Mouse (Mus musculus): ENCODE results near the gene Comt. TPM values are rescaled to one million over a fixed set of nuclear protein-coding genes. Genes with fewer than 3 reads are reported as not detected.

Comt gene
- total RNA-seq, 2 experiments from 2014 or later = 44.1 to 47.3 TPM

DNA sequence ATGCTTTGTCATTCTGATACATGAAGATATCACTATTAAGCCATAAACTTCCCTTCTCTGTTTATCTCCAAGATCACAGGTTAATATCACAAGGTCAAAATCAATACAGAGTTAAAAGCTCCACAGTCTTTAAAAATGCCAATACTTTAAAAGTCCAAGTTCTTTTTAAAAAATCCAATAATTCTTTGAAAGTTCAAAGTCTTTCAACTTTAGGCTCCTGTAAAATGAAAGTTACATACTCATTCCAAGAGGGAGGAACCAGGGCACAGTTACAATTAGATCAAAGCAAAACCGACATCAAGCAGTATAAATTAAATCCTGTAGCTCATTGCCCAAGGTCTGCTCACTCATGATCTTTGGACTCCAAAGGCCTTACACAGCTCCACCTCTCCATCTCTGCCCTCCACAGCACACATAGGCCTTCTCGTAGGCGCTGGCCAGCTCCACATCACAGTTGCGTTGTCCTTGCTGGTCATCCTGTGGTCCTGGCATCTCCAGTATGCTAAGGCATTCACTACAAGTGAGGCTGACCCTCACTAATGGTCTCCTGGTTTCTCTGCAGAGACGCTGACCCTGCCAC, 6.8 kb upstream of the Comt start:
- no peak for DNase-seq

DNA sequence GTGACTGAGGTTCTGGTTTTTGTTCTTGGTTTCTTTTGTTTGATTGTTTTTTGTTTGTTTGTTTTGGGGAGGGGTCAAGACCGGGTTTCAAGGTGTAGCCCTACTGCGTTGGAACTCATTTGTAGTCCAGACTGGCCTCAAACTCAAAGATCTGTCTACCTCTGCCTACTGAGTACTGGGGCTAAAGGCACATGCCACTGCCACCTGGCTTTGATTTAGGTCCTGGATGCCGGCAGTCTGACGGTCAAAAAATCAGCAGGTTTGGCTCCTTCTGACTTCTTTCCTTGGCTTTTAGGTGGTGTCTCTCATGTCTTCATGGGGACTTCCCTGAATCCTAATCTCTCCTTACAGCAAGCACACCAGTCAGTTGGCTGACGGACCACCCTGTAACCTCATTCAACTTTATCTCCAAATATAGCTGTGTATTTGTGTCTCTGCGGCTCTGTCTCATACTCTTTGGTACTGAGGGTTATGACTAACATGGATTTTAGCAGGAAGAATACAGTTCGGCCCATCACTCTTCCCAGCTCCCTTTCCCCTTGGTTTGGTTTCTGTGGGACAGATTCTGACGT, 4.1 kb upstream of the Comt start:
- DNase-seq = no peak

DNA sequence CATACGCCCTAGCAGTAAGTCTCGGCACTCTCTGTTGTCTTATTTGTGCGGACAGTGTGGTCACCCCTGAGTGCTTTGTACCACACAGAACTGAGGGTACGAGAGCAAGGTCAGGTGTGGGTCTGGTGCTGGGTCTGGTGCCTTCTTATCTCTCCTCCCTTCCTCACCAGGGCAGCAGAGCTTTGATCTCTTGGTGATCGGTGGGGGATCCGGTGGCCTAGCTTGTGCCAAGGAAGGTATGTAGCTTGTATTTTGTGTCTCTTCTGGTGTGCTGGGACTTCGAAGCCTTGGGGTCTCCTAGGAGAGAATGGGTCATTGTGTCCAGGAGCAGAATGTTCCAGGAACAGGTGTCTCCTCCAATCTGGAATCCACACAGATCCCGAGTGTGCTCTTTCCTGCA, 3.0 kb upstream of the Comt start:
- no peak for DNase-seq

DNA sequence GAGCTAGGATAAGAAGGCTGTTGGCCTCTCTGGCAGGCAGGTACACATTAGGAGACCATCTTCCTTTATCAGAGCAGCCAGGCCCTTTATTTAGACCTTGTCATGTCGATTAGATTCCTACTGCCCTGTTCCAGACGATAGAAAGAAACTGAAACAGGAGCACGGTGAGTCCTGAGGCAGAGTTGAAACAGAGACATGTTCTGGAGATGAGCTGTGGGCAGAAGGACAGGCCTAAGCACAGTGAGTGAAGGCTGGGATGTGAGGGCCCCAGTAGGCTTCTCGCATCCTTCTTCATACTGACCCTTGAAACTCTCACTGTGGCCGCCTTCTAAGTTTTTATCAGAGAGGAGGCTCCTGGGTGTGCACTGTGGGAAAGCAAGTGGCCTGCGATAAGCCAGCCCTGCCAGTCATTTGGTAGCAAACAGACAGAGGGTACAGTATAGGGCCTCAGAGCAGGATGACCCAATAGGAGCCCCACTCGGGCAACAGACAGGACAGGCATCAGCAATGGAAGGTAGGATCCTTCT, 1.9 kb upstream of the Comt start:
- no peak for DNase-seq

DNA sequence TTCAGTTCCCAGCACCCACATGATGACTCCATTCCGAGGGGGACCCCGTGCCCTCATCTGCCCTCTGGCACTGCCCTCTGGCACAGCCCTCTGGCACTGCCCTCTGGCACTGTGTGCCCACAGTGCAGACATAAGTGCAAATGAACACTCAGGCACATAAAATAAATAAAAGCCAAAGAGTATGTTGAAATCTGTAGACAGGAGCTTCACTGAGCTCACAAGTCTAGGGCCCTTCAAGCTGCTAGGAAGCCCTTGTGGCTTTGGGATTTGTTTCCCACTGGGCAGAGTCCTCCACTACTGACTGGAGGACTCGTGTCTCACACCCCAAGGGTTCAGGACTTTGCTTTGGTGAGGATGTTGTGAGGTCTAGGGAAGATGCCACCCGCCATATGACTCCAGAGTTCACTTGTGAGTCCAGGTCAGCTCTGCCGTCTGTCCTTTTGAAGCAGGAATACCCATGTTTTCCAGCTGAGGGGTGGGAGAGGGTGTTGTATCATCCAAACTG, 1.4 kb upstream of the Comt start:
- DNase-seq = no peak

DNA sequence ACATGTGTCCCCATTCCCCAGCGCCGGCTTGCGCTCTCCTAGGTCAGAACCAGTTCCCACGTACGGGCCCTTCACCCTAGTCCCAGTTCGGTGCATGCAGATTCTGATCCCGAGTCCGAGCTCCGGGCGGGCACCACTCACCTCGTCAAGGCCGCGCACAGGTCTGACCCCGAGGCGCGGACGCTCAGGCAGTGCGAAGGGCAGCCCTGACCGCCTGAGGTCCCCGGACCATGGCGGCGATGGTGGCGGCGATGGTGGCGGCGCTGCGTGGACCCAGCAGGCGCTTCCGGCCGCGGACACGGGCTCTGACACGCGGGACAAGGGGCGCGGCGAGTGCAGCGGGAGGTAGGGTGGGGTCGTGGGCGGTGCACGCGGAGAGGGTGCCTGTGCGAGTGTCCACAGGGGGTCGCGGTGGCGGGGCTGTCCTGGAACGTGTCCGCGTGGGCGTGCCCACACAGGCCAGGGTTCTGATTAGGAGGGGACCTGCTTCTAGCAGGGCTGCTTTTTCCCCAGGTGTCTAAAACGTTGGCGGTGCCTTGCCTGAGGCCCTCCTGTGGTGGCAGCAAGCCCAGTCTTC, 349 bp downstream of the Comt start, which contains the start of gene Txnrd2:
Gene Txnrd2 (plus strand): TSS at position 170 of the 577 bp plus-strand sequence.
- DNase-seq = peak; percentile 73

DNA sequence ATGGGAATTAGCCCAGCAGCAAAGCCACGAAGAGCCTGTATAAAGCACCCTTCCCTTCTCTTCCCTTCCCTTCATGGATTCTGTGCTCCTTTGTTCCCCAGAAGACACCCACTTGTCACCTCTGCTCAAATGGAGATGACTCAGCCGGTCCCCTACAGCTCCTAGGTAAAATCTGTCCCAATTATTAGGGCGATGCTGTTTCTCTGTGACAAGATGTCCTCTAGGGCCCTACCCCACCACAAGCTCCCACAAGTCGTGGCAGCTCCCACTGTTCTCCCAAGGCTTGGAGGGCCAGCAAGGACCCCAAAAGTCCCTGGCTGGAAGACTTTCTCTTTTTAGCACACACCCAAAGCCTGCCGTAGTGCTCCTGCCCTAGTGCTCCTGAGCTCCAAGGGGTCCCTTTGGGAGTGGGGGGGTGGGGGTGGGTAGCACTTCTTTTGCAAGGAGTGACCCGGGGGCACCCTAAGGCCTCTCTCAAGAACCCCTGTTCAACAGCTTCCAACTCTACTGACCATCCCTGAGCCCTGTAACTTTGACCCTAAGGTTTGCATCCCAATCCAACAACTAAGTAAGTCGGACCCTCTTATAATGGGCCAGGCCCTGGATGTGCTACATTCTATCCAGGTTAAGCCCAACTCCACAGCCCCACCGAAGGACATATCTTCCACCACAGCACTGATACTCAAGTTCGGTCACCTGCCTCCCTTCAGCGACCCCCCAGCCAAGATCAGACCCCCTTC, 1.0 kb downstream of the Comt start:
- no peak for DNase-seq

DNA sequence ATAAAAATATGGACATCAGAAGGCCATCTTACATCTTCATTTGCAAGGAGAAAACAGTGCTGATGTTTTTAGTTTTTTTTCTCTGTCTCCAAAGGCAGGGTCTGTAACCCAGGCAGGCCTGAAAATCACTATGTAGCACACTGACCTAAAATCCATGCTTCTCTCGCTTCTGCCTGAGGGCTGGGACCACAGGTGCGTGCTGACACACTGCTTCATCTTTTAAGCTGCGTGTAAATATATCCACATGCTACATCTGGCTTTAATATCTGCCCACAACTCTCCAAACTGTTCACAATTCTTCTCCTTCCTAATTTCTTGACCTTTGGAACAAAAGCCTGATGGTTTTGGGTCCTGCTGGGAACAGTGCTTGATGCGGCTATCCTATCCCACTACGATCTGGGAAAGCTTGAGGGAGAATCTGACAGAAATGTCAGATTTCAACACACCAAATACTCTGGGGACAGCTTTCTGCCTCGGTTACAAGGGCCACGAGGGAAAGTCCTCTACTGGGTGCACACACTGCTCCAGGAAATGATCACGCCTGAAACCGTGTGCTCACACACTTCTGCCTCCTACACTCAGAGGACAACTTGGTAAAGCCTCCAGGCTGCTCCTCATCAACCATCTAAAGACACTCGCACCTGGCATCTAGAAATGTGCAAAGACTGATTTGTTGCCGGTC, 2.1 kb downstream of the Comt start:
- DNase-seq = no peak

DNA sequence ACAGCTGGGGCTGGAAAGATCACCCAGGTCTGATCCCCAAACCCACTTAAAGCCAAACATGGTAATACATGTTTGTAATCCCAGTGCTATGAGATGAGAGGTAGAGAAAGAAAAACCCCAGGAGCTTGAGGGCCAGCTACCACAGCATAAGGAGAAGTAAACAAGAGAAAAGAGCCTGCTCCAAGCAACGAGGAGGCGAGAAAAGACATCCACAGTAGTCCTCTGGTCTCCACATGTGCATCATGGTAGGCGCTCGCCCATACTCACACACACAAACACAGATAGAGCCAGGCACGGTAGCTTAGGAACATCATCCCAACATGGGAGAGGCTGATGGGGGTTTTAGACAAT, 2.8 kb downstream of the Comt start:
- no peak for DNase-seq

DNA sequence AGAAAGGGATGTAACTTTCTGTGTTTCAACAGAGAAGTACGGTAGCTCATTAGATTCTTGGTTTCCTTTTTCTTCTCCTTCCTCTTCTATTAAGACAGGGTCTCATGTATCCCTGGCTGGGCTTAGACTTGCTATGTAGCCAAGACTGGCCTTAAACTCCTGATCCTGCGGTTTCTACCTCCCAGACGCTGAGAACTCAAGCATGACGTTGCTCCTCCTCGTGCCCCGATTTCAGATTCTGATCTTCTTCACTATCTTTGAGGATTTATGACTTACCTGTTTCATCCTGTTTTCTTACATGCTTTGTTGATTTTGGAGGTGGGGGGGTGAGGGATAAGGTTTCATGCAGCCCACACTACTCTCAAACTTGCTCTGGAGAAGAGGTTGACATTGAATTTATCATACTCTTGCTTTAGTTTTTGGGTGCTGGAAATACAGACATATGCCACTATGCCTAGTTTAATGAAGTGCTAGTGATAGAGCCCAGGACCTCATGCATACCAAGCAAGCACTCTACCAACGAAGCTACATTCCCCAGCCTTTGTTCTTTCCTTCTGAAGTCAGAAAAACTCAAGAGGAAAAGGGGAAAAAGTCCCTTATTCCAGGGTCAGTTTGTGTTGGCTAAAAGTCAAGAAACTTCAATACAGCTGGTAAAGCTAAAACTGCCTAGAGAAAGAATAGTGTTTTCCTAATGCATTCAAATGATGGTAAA, 3.3 kb downstream of the Comt start:
- no peak for DNase-seq

DNA sequence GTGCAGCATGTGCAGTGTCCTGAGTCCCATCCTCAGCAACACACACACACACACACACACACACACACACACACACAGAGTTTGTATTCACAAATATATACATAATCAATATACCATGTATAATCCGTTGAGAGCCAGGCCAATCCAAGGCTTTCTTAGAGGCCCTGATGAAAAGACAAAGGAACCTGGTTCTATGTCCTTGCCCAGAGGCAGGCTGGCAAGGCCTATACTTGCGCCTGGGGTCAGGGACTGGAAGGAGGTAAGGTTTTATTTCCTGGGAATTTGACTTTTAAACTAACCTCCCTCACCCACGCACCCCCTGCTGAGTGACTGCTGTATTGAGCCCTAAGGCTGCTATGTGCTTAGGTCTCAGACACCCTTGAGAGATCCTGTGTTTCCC, 6.1 kb downstream of the Comt start:
- DNase-seq = no peak

DNA sequence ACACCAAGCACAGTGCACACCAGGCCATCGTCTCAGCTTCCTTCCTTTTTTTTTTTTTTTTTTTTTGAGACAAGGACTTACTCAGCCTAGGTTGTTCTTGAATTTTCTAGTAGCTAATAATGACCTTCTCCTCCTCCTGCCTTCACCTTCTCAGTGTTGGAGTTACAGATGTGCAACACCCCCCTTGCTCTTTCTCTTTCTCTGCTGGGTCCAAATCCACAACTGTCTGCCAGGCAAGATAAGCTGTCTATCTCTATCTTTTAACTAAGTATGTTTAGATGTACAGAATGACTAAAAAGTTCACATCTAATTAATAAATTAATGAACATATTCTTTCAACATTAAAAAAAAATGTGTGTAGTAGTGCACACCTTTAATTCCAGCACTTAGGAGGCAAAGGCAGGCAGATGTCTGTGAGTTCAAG, 7.0 kb downstream of the Comt start:
- no peak for DNase-seq

DNA sequence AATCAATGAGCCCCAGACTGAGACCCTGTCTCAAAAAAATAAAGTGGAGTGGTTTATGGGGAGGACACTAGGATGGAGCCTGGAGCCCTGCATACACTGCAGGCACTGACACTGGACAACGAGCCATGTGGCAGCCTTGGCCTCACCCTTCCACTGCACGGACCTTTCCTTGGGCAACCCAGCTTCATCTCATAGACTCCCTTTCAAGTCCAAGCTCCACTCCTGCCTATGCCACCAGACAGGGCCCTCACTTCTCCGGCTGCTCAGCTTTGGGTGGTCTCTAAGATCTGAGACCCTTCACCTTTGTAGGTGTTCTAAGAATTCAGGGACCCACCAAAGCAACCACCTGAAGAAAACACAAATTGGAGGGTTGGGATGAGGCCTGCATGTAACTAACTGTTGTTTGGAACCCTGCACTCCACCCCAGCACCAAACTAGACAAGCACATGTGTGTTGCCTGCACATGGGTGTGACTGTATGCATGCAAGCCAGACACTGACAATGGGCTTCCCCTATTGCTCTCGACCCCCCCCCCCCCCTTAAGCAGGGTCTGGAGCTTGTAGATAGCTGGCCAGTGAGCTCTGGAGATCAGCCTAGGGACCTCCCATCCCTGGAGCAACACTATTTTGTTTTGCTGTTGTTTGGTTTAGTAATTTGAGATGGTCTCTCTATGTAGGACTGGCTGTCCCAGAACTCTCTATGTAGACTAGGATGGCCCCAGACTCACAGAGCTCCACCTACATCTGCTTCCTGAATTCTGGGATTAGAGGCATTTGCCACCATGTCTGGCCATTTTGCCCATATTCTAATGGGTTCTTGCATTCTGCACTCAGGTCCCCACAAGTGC, 7.7 kb downstream of the Comt start:
- DNase-seq = no peak

DNA sequence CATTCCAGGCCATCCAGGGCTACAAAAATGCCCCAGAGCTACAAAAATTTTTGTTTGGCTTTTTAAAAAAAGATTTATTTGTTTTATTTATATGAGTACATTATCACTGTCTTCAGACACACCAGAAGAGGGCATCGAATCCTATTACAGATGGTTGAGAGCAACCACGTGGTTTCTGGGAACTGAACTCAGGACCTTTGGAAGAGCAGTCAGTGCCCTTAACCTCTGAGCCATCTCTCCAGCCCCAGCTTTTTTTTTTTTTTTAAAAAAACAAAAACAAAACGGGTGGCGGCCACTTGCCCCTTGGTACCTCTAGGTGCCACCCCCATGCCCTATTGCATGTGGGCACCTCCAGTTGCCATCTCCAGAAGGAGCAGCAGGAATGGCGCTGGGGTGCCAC, 9.2 kb downstream of the Comt start:
- DNase-seq = no peak

DNA sequence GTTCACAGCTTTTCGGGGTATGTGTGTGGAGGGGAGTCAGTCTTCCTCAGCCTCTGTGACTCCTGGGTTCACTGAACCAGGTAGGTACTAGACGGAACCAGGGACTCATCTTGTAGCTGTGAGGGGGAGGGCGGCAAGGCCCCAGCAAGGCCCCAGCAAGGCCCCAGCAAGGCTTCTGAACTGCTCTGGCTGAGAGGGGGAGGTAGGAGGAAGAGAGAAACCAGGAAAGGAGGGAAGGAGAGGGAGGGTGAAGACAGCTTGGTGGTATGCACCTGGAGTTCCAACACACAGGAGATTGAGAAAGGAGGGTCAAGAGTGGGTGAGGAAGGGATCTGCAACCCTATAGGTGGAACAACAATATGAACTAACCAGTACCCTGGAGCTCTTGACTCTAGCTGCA, 9.8 kb downstream of the Comt start:
- no peak for DNase-seq

DNA sequence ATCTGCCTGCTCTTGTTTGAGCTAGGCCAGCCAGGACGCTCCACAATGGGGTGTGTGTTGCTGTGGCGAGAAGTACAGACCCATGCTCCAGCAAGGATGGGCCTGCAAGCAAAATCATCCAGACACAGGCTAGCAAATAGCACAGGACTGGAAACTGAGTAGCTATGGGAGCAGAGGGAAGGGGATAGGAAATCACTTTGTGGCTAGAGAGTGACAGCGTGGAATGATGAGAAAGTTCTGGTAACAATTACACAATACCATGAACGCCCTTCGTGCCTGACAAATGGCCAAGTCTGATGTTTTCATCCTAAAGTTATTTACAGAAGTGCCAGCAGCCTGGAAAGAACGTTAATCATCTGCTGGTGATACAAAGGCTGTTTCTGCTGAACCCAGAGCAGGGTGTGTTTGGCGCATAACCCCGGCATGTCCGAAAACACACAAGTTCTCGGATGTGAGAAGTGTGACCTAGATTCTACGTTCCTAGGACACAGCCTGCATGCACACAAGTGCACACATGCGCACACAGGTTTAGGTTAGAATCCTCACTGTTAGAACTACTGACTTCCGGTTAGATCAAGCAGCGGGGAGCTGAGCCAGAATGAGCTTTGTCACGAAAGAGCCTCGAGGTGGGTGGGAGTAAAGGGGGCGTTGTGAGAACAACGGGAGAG, 10.4 kb downstream of the Comt start:
- DNase-seq = no peak

DNA sequence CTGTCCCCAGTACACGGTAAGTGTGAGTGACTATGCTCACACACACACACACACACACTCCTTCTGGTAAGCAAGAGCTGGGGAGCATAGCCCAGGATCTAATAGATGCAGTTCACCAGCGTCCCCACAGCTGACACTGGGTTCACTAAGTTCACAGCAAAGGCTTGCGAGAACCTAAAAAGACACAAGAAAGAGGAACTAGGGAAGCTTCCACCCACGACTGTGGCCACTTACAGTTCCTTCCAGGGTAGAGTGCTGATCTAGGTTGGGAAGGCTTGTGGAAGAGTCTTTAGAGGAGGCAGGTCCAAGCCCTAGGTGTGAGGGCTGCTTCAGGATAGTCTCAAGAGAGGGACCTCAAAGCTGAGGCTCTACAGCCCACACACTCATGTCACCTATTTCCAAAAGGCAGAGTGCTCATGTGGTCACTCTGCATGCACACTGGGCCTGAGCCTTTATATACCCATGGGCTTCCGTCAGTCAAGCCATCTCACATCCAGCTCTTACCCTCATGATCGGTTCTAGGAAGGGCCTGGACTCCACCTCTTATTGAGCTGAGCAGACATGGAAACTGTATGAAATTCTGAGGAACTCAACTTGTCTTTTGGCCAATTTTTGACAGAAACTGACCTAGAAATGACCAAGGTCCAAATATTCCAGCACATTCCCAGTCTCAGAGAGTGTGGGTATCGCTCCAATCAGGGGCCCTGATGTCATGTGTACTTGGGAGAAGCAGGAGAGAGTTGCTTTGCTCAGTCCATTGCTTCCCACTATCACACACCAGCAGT, 13.4 kb downstream of the Comt start:
- no peak for DNase-seq

DNA sequence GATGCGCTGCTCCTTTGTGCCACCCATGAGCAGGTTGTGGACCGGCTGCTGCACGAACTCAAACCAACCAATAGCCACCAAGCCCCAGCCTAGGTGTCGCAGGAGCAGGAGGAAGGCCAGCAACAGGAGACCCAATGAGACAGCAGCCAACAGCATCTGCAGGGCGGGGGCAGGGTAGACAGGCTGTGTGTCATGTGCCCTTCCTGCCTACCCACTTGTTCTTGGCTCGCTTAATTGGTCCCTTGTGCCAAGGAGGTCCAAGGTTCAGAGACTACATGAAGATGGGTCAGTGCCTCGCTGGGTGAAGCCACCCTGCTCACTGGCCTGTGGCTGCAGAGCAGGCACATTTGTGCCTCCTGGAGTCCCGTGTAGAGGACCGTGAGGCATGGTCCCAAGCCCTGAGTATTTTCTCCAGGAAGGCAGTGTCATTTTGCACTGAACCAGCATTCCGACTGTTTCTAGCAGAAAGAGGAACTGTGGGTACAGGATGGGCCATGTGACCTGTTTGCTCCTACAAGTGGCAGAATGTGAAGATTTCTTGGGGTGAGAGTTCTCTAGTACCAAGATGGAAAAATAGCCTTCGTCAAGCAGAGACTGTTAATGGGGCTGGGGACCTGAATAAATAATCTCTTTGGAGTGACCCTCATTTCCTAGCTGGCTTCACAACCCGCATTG, 14.7 kb downstream of the Comt start:
- no peak for DNase-seq
